Mouse (Mus musculus) hindlimb bud, embryonic 11.5 days (tissue): Measurements from ENCODE around the gene Cdkn1c.
A peak's percentile ranks its signal among the peaks of the same experiment; 100 is the strongest.

Experiments used
- DNase-seq: peaks from one replicate; pipeline ENCODE4 v3.0.0-alpha.2; 2012; ENCODE audit warnings: low read depth, low spot score; ENCODE audit errors: extremely low spot score

The Cdkn1c gene

DNA sequence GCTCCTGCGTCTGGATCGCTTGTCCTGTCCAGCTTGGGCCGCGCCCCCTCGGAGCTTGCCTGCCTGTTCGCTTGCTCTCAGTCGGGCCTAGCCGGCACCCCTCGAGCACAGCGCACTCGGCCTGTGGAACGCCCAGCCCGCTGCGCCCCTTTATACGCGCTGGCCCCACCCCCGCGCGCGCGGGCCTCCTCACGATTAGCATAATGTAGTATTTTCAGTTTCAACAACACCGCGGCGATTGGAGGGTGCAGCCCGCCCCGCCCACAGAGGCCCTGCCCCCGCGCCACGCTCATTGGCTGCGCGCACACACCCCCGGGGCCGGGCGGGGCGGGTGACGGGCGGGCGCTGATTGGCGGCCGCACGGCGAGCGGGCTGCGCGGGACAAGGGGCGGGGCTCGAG is at the start of gene Cdkn1c:
Gene Cdkn1c, minus strand, starts transcription at position 177 of the 400 bp plus-strand sequence.
- DNase-seq = no peak

DNA sequence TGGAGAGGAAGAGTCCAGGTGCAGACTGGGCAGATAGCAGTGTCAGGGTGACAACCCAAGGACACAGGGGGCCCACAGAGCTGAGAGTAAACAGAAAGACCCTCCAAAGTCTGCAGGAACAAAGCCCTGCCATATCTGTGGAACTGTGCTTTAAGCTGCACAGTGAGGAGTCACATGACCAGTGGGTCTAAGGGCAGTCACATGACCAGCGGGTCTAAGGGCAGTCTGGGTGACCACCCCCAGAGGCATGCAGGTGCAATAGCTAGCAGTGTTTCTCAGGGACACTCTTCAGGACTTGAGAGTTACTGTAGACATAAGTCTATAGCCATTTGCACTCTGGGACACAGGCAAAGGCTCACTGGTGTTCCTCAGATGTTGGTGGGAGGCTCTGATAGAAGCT is 48.7 kb upstream of the Cdkn1c start:
- DNase-seq = no peak

DNA sequence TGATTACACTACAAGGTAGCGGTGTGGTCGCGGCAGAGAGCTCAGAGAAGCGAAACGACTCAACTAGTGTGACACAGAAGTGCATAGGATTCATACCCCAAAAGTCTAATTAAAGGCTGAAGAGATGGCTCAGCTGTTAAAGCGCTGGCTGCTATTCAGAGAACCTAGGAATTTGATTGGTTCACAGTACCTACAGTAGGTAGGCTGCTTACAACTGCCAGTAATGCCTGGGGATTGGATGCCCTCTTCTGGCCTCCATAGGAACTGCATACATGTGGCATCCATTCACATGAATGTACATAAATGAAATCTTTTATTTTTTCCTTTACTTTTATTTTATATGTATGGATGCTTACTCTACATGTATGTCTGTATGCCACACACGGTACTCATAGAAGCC is 45.8 kb upstream of the Cdkn1c start:
- DNase-seq = peak; percentile 39

DNA sequence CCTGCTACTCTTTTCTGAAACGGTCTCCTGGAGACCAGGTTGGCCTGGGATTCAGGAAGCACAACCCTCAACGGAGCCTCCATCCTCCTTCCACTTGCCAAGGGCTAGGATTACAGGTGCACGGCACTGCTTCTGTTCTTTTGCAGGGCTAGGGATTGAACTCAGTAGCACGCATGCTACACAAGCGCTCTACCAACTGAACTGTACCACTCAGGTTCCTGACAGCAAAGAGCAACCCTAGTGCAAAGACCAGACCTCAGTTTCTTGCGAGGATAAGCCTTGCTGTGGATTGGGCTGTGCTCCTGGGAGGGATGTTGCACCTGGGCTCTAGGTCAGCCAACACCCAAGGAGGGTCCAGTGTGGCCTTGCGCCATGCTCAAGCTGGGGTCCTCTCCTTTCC is 45.4 kb upstream of the Cdkn1c start:
- no peak for DNase-seq

DNA sequence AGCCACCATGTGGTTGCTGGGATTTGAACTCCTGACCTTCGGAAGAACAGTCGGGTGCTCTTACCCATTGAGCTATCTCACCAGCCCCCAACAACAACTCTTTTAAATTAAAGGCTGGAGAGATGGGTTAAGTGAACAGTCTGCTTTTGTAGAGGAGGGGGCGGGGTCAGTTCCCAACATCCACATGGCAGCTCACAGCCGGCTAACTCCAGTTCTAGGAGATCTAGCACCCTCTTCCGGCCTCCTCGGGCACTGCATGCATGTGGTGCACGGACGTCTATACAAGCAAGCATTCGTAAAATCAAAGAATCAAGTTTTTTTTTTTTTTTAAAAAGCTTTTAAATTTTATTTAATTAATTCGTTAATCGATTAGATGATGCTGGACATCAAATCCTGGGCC is 45.0 kb upstream of the Cdkn1c start:
- DNase-seq = no peak

DNA sequence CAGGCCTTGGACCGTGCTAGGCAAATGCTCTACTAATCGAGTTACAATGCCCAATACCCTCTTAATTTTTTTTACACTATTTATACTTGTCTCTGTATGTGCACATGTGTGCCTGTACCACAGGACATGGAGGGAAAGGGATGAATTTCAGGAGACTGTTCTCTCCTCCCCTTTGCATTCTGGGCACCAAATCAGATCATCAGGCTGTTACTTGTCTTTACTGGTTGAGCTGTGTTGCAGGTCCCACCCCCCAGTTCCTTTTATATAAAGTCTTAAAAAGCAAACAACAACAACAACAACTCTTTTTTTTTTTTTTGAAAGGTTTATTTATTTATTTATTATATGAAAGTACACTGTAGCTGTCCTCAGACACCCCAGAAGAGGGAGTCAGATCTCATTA is 44.6 kb upstream of the Cdkn1c start:
- no peak for DNase-seq

DNA sequence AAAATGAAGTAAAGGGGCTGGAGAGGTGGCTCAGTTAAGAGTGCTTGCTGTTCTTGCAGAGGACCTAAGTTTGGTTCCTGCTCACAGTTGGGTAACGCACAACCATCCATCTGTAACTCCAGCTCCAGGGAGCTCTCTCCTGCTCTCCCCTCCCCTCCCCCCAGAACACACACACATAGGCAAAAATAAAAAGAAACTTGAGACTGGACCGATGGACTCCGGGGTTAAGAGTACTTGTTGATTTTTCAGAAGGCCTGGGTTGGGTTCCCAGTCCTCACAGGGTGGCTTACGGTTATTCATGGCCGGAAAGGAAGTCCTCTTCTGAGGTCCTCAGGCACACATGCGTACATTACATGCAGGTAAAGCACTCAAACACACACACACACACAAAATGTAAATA is 43.1 kb upstream of the Cdkn1c start:
- no peak for DNase-seq

DNA sequence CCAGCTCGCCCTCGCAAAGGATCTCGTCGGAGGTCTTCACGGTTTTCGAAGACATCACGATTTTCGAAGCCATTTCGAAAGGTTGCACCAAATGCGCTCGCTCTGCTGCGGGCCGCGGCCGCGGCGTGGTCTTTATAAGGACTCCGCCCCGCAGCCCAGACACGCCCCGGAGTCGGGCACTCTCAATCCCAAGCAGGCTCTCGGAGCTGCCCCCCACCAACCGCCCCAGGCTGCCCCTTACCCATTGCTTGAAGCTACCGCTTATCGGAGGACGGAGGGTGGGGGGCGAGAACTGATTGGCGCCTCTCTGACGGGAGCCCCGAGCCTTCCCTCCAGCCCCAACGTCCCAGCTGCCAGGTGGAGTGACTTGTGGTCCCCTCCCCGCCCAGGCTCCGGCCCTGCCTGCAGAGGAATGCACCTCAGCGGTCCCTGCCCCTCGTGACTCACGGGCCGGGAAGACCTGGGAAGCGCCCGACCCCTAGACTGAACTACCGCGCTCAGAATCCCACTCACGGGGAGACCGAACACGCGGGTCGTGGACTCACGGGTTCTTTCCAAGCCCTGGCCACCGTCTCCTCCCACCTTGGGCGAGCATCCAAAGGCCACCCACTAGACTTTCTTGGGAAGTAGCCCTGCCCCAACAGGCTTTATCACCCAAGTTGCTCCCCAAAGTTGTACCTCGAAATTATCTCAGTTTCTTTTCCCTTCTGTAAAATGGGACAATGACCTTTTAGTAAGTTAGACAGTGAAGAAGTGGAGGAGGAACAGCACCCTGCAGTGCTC is 41.8 kb upstream of the Cdkn1c start, which contains the start of gene Phlda2:
Gene Phlda2, minus strand, starts transcription at position 733 of the 783 bp plus-strand sequence.
- no peak for DNase-seq

DNA sequence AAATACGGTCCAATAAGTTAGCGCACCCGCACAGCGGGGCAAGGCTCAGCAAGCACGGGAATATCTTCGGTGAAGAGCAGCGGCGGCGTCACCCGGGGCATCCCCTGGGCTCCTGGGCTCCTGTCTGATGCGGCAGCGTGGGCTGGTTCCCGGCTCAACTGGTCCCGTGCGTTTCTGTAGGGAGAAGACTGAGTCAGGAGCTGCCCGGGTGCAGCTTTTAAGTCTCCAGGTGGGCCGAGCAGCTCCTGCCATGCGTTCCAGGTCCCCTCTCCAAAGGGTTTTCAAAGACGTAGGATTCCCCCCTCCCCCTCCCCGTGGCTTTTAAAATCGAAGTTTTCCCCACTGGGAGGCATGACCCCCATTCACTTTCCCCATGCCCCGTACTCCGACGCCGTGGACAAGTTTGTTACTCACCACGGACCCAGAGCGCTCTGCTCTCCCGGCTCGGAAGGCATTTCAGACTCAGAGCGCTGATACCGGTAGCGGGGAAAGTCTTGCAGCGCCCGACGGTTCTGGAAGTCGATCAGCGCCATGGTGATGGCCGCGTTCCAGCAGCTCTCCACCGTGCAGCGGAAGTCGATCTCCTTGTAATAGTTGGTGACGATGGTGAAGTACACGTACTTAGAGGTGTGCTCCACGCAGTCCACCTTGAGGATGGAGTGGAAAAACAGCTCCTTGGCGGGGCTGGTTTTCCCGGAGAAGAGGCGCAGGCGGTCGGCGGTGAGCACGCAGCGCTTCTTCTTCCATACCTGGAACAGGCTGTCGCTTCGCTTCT is 41.0 kb upstream of the Cdkn1c start:
- no peak for DNase-seq

DNA sequence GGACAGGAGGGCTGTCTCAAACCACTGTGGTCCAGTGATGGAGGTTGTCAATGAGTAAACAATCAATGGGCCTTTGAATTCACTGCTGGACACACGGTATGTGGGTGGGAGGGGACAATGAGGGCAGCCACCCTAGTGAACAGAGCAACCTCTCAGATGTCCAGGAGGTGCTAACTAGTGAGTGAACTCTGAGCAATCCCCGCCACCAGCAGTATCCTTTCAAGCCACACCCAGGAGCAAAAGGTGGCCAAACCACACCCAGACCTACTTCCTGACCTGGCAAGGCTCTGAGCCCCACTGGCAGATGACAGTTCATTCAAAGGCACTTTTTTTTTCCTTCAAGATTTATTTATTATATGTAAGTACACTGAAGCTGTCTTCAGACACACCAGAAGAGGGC is 40.1 kb upstream of the Cdkn1c start:
- no peak for DNase-seq

DNA sequence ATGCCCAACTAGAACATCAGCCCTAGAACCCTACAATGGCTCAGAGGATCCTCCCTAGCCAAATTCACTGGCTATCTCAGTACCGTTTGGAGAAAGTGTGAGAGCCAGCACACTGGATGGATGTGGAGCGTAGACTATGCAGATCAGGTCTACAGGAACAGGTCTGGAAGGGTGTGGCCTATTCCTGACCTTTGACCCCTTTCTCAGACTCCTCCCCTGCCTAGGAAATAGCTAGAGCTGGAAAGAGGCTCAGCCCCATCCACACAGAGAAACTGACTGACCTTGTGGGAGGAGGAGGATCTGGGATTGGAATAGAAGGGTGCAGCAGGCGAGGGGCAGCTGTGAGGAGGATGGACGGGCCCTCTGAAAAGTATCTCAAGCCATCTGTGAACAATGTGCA is 37.7 kb upstream of the Cdkn1c start:
- DNase-seq = no peak

DNA sequence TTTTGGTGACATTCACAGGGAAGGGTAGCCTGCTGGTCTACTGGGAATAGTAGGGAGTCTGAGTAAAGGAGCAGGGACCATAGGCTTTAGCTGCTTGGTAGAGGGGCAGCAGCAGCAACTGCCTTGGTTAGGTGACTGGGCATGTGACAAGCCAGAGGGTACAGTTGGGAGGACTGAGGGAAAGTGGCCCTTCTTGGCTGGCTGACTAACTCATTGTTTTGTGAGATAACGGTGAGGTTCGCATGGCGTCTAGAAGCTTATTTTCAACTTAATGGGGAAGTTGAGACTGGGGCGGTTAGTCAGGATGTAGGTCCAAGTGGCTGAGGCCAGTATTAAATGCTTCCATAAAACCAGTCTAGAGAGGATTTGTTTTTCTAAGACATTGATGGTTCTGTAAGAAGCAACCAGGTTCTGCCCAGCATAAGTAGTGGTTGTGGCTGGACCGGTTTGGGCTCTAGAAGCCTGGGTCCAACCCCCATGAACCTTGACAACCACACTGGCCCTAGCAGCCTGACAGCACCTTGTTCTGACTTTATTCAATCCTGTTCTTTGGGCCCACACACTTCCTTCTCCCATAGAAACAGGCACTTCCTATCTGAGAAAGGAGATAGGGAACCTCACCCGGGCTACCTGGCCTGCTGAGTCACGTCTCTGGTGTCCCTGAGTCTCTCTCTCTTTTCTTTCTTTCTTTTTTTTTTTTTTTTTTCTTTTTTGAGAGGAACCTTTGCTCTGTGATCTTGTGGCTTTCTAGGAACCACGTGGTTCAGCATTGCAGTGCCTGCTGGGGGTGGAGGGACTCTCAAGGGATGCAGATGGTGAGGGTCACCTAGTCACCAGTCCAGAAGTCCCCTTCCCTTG is 34.5 kb upstream of the Cdkn1c start:
- no peak for DNase-seq

DNA sequence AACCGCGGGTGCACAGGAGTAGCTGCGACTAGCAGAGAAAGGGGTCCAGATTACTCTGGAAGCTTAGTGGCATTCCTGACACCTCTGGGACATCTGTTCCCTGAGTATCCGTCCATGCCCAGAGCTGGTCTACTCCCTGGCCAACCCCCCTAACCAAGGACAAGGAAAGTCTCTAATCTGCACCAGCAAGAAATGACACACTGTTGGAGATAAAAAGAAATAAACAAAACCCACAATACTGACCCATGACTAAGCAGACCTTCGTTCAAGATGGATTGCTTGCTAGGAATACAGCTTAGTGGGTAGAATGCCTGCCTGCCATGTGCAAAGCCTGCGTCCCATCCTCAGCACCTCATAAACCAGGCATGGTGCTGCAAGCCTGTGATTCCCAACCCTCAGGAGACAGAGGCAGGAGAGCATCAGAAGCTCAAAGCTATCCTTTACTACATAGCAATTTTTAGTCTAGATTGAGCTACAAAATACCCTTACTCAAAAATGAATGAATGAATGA is 32.8 kb upstream of the Cdkn1c start:
- DNase-seq = no peak

DNA sequence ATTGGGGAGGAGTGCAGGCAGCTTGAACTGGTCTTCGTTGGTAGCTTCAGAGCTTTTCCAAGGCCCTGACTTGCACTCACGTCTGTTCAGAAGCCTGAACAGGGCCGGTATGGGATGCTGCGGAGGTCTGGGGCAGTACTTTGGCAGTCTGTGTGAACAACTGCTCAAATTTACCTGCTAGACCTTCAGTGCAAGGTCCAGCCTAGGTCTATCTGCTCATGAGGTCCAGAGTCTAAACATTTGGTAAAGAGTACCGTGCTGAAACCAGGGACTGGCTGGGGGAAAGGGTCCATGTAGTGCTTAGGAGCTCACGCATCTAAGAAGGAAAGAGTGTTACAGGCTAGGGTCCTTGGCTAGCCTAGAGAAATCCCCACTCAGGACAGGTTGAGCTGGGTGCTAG is 28.9 kb upstream of the Cdkn1c start:
- DNase-seq = no peak

DNA sequence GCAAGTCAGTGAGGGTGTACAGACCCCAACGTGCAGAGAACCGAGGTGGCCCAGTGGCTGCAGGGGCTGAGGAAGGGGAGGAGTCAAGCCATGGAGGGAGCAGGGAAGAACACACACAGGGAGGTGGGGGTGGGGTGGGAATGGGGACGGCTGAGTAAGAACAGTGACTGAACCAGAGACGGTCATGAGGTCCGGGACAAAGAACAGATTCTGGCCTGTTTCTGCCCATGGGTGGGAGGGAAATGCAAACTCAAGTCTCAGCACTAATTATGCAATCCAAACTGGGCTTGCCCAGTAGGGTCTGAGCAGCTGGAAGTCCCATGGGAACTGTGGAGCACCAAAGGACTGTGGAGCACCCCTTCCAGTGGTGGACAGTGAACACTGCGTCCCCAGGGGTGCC is 21.7 kb upstream of the Cdkn1c start:
- no peak for DNase-seq

DNA sequence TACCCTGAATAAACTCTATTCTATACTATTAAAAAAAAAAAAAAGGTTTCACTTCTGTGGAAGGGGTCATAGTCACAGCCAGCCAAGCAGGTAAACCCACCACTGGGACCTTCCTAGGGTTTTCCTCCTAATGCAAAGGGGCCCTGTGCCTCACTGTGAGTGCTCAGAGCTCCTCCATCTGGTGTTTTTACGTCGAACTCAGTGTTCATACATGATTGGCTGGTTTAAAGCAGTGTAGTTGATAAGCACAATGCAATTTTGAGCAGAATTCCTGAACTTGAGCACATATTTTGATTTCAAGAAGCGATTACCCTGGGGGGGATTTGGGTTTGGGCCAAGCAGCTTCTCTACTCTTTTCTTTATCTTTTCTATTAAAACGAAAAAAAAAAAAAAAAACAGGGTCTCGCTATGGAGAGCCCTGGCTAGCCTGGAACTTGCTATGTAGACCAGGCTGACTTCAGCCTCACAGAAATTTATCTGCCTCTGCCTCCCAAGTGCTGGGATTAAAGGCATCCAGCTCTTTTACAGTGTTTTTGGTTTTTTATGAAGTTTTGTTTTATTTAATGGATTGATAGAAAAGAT is 21.0 kb upstream of the Cdkn1c start:
- no peak for DNase-seq

DNA sequence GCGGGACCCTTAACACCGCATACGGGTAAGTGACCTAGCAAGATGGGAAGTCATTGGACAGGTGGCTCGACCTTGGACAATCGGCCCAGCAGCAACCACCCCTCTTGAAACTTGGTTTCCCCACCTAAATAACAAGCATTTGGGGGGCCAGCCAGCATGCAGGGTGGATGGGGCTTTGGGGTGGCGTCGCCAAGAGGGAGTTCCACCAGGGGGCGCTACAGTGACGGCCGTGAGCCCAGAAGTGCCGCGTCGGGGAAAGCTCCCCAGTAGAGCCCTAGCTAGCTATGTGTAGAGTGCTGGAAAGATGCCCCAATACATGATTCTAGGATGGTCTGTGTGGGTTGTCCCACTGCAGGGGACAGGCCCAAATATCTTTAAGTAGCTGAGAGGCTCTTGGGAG is 19.6 kb upstream of the Cdkn1c start:
- DNase-seq = no peak

DNA sequence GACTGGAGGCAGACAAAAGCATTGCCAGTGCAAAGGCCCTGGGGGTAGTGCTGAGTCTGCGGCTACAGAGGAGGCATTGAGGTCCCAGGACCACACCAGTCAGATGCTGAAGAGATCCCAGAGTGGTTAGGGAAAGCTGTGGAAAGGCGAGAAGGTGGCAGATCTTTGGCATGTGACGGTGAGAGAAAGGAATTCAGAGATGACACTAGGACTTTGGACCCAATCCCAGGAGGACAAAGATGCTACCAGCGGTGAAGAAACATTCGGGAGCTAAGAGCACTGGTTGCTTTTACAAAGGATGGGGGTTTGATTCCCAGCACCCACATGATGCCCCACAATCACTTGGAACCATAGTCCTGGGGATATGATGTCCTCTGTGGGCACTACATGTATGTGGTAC is 16.9 kb upstream of the Cdkn1c start:
- no peak for DNase-seq

DNA sequence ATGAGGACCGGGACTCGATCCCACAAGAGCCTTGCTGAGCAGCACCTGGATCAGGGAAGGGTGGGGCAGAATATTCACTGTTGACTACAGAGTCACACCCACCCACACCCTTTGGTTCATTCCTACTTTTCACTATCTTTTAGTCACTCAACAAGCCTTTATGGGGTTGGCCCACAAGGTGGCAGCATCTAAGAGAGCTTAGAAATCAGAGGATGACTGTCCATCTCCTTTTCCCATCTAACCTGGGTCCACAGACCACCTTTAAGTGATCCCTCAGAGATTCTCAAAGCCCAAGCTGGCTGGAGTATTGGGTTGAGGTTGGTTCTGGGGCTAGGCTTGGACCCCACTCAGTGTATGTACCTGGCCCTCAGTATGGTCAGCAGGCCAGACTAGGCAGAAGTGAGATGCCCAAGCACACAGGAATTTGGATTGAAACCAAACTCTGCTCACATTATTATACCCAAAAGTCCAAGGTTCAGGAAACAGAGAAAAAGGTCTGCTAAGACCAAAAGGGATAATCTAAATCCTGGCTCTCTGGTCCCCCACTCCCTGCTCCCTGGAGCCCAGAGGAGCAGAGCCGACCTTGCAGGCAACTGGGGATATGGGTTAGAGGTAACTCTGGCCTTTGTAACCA is 16.0 kb upstream of the Cdkn1c start:
- no peak for DNase-seq

DNA sequence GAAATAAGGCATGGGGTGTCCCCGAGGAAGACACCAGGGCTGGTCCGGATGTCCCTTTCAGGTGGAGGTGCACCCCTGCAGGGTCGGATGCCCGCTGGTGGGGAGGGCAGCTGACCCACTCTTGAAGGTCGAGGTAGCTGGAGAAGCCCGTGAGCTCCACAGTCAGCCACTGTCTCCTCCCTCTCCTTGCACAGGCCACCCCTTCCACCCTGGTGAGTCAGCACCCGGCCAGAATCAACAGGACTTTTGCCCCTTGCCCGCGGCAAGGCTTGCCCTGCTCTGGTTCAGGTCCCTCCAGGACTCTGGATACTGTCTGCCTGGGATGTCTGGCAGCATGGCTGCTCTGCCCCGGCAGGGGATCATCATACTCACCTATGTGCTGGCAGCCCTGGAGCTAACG is 15.0 kb upstream of the Cdkn1c start:
- no peak for DNase-seq
